Mouse (Mus musculus) neural tube, embryonic 14.5 days (tissue): ENCODE measurements around the gene Mpp3. TPM values are rescaled to one million over a fixed set of nuclear protein-coding genes. Genes with fewer than 3 reads are reported as not detected.

Source experiments
- ATAC-seq: fragments of 200-750 bp; cut with Nextera tagmentation; 2 replicates; pipeline ENCODE4 v1.8.0; 2017; ENCODE audit warnings: low read depth, mild to moderate bottlenecking, moderate TSS enrichment, moderate library complexity
- H3K27ac ChIP-seq: fragments of 300-500 bp; sonication (generic); 2 replicates; pipeline ENCODE4 v1.5.1; 2014; ENCODE audit warnings: low read depth, mild to moderate bottlenecking, control low read depth, low read length, moderate library complexity, mixed read lengths
- H3K27me3 ChIP-seq: fragments of 300-500 bp; sonication (generic); 2 replicates; pipeline ENCODE4 v1.6.1; 2014; ENCODE audit warnings: low read length; ENCODE audit not compliant: control insufficient read depth, insufficient read depth
- H3K36me3 ChIP-seq: fragments of 300-500 bp; sonication (generic); 2 replicates; pipeline ENCODE4 v1.6.1; 2014; ENCODE audit warnings: low read length, mixed read lengths; ENCODE audit not compliant: control insufficient read depth, insufficient read depth
- H3K4me1 ChIP-seq: fragments of 300-500 bp; sonication (generic); 2 replicates; pipeline ENCODE4 v1.6.1; 2014; ENCODE audit warnings: low read length; ENCODE audit not compliant: control insufficient read depth, insufficient read depth
- H3K4me2 ChIP-seq: fragments of 300-500 bp; sonication (generic); 2 replicates; pipeline ENCODE4 v1.6.1; 2014; ENCODE audit warnings: mild to moderate bottlenecking, low read depth, low read length, control low read depth
- H3K4me3 ChIP-seq: fragments of 300-500 bp; sonication (generic); 2 replicates; pipeline ENCODE4 v1.5.1; 2014; ENCODE audit warnings: low read depth, low read length, control low read depth, mixed read lengths
- H3K9ac ChIP-seq: fragments of 300-500 bp; sonication (generic); replicated peaks from 2 replicates; pipeline ENCODE4 v1.6.1; 2014; ENCODE audit warnings: low read depth, mild to moderate bottlenecking, control low read depth, low read length, mixed read lengths
- H3K9me3 ChIP-seq: fragments of 300-500 bp; sonication (generic); 2 replicates; pipeline ENCODE4 v1.6.1; 2016; ENCODE audit warnings: low read length; ENCODE audit not compliant: control insufficient read depth
- WGBS: fragments of 180-500 bp; shearing (Covaris S2); extraction: QIAGEN DNeasy Blood & Tissue Kit; methylation state at CpG from one replicate; pipeline ENCODE4 v1.1.7; 2014; 5-methylcytosine and 5-hydroxymethylcytosine counted together
- polyA plus RNA-seq: library from polyadenylated mRNA; unstranded; fragments of >200 nt; fragmentation: Nextera tagmentation; extraction: Ambion mirVana; gene quantifications from 2 replicates; pipeline ENCODE4 v1.2.1, GENCODE M21; 2014

Gene Mpp3
- polyA plus RNA-seq, 1 experiment from 2014 or later = 57.0 TPM

GRCm38 (mm10) chr11:102053847-102054246, 25.6 kb upstream of the Mpp3 start:
- 25% methylated on average over 9 of the region's 9 CpGs for WGBS
- H3K27ac ChIP-seq = no peak overlapping the region
- no peak overlapping the region for H3K4me2 ChIP-seq
- H3K36me3 ChIP-seq = peaks cover 5% of the 10 kb centered on the region; the same call in 1 of the 2 replicates
- no peaks in the 10 kb centered on the region for H3K9me3 ChIP-seq
- no peak for ATAC-seq
- H3K9ac ChIP-seq = no peak overlapping the region
- no peaks in the 10 kb centered on the region for H3K4me1 ChIP-seq
- H3K4me3 ChIP-seq = no peak overlapping the region
- no peaks in the 10 kb centered on the region for H3K27me3 ChIP-seq

- Histone ChIP-seq H3K4me3 (no peak overlapping the region), H3K4me2 (no peak overlapping the region), H3K27me3 (no peaks in the 10 kb centered on the region), H3K4me1 (no peaks in the 10 kb centered on the region), H3K27ac (no peak overlapping the region), H3K9ac (no peak overlapping the region), H3K36me3 (no peaks in the 10 kb centered on the region), H3K9me3 (no peaks in the 10 kb centered on the region)
- ATAC-seq = no peak
- WGBS = 73% methylated on average over 7 of the region's 7 CpGs
These were observed 24.9 kb upstream of the Mpp3 start for GRCm38 (mm10) chr11:102053183-102053582.

GRCm38 (mm10) chr11:102052697-102053096, 24.4 kb upstream of the Mpp3 start:
- H3K9me3 ChIP-seq = no peaks in the 10 kb centered on the region
- H3K36me3 ChIP-seq = no peaks in the 10 kb centered on the region
- WGBS = 84% methylated on average over 12 of the region's 12 CpGs
- ATAC-seq = no peak
- H3K4me3 ChIP-seq = no peak overlapping the region
- H3K27me3 ChIP-seq = no peaks in the 10 kb centered on the region
- no peak overlapping the region for H3K4me2 ChIP-seq
- H3K4me1 ChIP-seq = no peaks in the 10 kb centered on the region
- no peak overlapping the region for H3K9ac ChIP-seq
- no peak overlapping the region for H3K27ac ChIP-seq

- ATAC-seq = no peak
- H3K27ac ChIP-seq = no peak overlapping the region
- no peak overlapping the region for H3K9ac ChIP-seq
- H3K4me3 ChIP-seq = no peak overlapping the region
- H3K36me3 ChIP-seq = no peaks in the 10 kb centered on the region
- H3K4me2 ChIP-seq = no peak overlapping the region
- 50% methylated on average over 4 of the region's 4 CpGs for WGBS
- no peaks in the 10 kb centered on the region for H3K27me3 ChIP-seq
- H3K9me3 ChIP-seq = no peaks in the 10 kb centered on the region
- no peaks in the 10 kb centered on the region for H3K4me1 ChIP-seq
These were observed 23.7 kb upstream of the Mpp3 start for GRCm38 (mm10) chr11:102051954-102052353.

- Histone ChIP-seq H3K27me3 (no peaks in the 10 kb centered on the region), H3K4me3 (no peak overlapping the region), H3K4me1 (no peaks in the 10 kb centered on the region), H3K9me3 (no peaks in the 10 kb centered on the region), H3K27ac (no peak overlapping the region), H3K36me3 (no peaks in the 10 kb centered on the region), H3K4me2 (no peak overlapping the region), H3K9ac (no peak overlapping the region)
- 74% methylated on average over 4 of the region's 4 CpGs for WGBS
- ATAC-seq = no peak
These were observed 23.3 kb upstream of the Mpp3 start for GRCm38 (mm10) chr11:102051541-102051940.

GRCm38 (mm10) chr11:102049875-102050482, 21.7 kb upstream of the Mpp3 start:
- Histone ChIP-seq H3K4me3 (no peak overlapping the region), H3K4me2 (no peak overlapping the region), H3K27ac (no peak overlapping the region), H3K36me3 (no peaks in the 10 kb centered on the region), H3K9ac (no peak overlapping the region), H3K4me1 (no peaks in the 10 kb centered on the region), H3K27me3 (no peaks in the 10 kb centered on the region), H3K9me3 (peaks cover 3% of the 10 kb centered on the region; the same call in 1 of the 2 replicates)
- 55% methylated on average over 14 of the region's 14 CpGs for WGBS
- no peak for ATAC-seq

GRCm38 (mm10) chr11:102046607-102047006, 18.3 kb upstream of the Mpp3 start:
- Histone ChIP-seq H3K4me2 (no peak overlapping the region), H3K27ac (no peak overlapping the region), H3K4me3 (no peak overlapping the region), H3K9ac (no peak overlapping the region), H3K4me1 (no peaks in the 10 kb centered on the region), H3K9me3 (peaks cover 3% of the 10 kb centered on the region; the same call in 1 of the 2 replicates), H3K36me3 (no peaks in the 10 kb centered on the region), H3K27me3 (no peaks in the 10 kb centered on the region)
- no peak for ATAC-seq
- WGBS = 87% methylated on average over 9 of the region's 9 CpGs

GRCm38 (mm10) chr11:102044691-102045212, 16.5 kb upstream of the Mpp3 start:
- Histone ChIP-seq H3K9me3 (peaks cover 3% of the 10 kb centered on the region; the same call in 1 of the 2 replicates), H3K36me3 (no peaks in the 10 kb centered on the region), H3K4me3 (no peak overlapping the region), H3K9ac (no peak overlapping the region), H3K4me1 (no peaks in the 10 kb centered on the region), H3K27ac (no peak overlapping the region), H3K27me3 (no peaks in the 10 kb centered on the region), H3K4me2 (no peak overlapping the region)
- no peak for ATAC-seq
- WGBS = 89% methylated on average over 7 of the region's 7 CpGs

- 91% methylated on average over 6 of the region's 6 CpGs for WGBS
- Histone ChIP-seq H3K4me1 (no peaks in the 10 kb centered on the region), H3K9ac (no peak overlapping the region), H3K27ac (no peak overlapping the region), H3K36me3 (no peaks in the 10 kb centered on the region), H3K4me2 (no peak overlapping the region), H3K4me3 (no peak overlapping the region), H3K9me3 (peaks cover 3% of the 10 kb centered on the region; the same call in 1 of the 2 replicates), H3K27me3 (no peaks in the 10 kb centered on the region)
- ATAC-seq = no peak
These were observed 15.1 kb upstream of the Mpp3 start for GRCm38 (mm10) chr11:102043381-102043780.
